Mouse (Mus musculus) hindbrain, embryonic 16.5 days (tissue): Measurements from ENCODE around the gene Mrpl49. TPM values are rescaled to one million over a fixed set of nuclear protein-coding genes. Genes with fewer than 3 reads are reported as not detected.

Experiments
- ATAC-seq: fragments of 200-750 bp; cut with Nextera tagmentation; 2 replicates; pipeline ENCODE4 v1.8.0; 2017; ENCODE audit warnings: moderate TSS enrichment, moderate library complexity
- H3K27ac ChIP-seq: fragments of 300-500 bp; sonication (generic); 2 replicates; pipeline ENCODE4 v1.5.1; 2014; ENCODE audit warnings: low read depth, mild to moderate bottlenecking, control low read depth, low read length, moderate library complexity
- H3K27me3 ChIP-seq: fragments of 300-500 bp; sonication (generic); replicated peaks from 2 replicates; pipeline ENCODE4 v1.6.1; 2014; ENCODE audit warnings: low read length; ENCODE audit not compliant: control insufficient read depth, insufficient read depth
- H3K36me3 ChIP-seq: fragments of 300-500 bp; sonication (generic); 2 replicates; pipeline ENCODE4 v1.6.1; 2014; ENCODE audit warnings: mild to moderate bottlenecking, low read length, moderate library complexity, mixed read lengths; ENCODE audit not compliant: control insufficient read depth, insufficient read depth
- H3K4me1 ChIP-seq: fragments of 300-500 bp; sonication (generic); 2 replicates; pipeline ENCODE4 v1.6.1; 2014; ENCODE audit warnings: low read depth, low read length; ENCODE audit not compliant: control insufficient read depth, insufficient read depth
- H3K4me2 ChIP-seq: fragments of 300-500 bp; sonication (generic); 2 replicates; pipeline ENCODE4 v1.6.1; 2014; ENCODE audit warnings: mild to moderate bottlenecking, low read length, control low read depth, moderate library complexity
- H3K4me3 ChIP-seq: fragments of 300-500 bp; sonication (generic); 2 replicates; pipeline ENCODE4 v1.5.1; 2014; ENCODE audit warnings: mild to moderate bottlenecking, low read length, control low read depth, moderate library complexity
- H3K9ac ChIP-seq: fragments of 300-500 bp; sonication (generic); 2 replicates; pipeline ENCODE4 v1.6.1; 2014; ENCODE audit warnings: low read depth, mild to moderate bottlenecking, control low read depth, low read length, moderate library complexity
- H3K9me3 ChIP-seq: fragments of 300-500 bp; sonication (generic); 2 replicates; pipeline ENCODE4 v1.6.1; 2014; ENCODE audit warnings: mild to moderate bottlenecking, low read length, moderate library complexity; ENCODE audit not compliant: control insufficient read depth
- WGBS: fragments of 180-500 bp; shearing (Covaris S2); extraction: QIAGEN DNeasy Blood & Tissue Kit; methylation state at CpG from one replicate; pipeline ENCODE4 v1.1.7; 2014; 5-methylcytosine and 5-hydroxymethylcytosine counted together
- polyA plus RNA-seq: library from polyadenylated mRNA; unstranded; fragments of >200 nt; fragmentation: Nextera tagmentation; extraction: Ambion mirVana; gene quantifications from 2 replicates; pipeline ENCODE4 v1.2.1, GENCODE M21; 2015

Gene Mrpl49
- polyA plus RNA-seq, 1 experiment from 2014 or later, result 68.8 TPM

- WGBS, result 79% methylated on average over 4 of the region's 4 CpGs
- peaks cover 21% of the 10 kb centered on the region for H3K4me1 ChIP-seq
- H3K9ac ChIP-seq, result no peak overlapping the region
- no peaks in the 10 kb centered on the region for H3K27me3 ChIP-seq
- no peak overlapping the region for H3K27ac ChIP-seq
- H3K4me3 ChIP-seq, result no peak overlapping the region
- H3K4me2 ChIP-seq, result no peak overlapping the region
- ATAC-seq, result no peak
- H3K9me3 ChIP-seq, result no peaks in the 10 kb centered on the region
- H3K36me3 ChIP-seq, result peaks cover 28% of the 10 kb centered on the region
These were observed 11.4 kb upstream of the Mrpl49 start for GRCm38 (mm10) chr19:6068951-6069350.

DNA sequence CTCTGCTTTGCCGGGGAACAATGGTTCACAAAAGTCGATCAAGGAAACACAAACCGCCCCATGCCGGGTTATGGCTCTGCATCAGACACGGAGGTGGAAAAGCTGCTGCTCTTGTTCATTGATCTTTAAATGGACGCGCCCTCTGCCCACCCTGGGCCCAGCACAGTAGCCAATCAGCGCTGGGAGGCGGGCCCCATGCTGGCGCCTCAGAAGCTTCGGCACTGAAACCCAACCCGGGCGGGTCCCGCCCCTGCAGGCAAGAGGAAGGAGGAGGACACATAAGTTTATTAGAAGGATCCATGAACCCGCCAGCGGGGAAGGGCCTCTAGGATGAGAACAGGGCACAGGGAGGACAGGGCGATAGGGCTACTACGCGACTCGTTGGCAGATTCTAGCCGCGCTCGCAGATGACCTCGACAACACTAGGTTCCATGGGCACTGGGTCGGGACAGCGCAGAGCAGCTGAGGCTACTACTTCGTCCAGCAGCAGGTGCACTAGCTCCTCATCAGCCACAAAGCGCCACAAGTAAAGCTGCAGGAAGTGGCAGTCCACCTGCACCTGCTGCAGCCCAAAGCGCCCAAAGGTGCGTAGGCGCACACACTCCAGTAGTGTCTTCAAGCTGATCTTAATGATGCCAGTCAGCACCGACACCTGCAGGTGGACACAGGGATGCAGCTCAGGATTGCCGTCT, 10.3 kb upstream of the Mrpl49 start, which contains the start of gene Tm7sf2:
Gene Tm7sf2, minus strand, starts transcription at position 650 of the 692 bp plus-strand sequence.
- Histone ChIP-seq H3K36me3 (peaks cover 23% of the 10 kb centered on the region), H3K4me3 (peak within 1 kb of the TSS; percentile 62), H3K27ac (peak within 1 kb of the TSS; percentile 92), H3K4me1 (peaks cover 27% of the 10 kb centered on the region), H3K9me3 (no peaks in the 10 kb centered on the region), H3K27me3 (no peaks in the 10 kb centered on the region), H3K4me2 (peak within 1 kb of the TSS; percentile 89), H3K9ac (peak within 1 kb of the TSS; percentile 79)
- ATAC-seq, result peak; percentile 94
- WGBS, result 8% methylated on average over 32 of the region's 33 CpGs

GRCm38 (mm10) chr19:6067011-6067723, 9.6 kb upstream of the Mrpl49 start:
- peak overlapping the region; percentile 79 for H3K9ac ChIP-seq
- H3K9me3 ChIP-seq, result no peaks in the 10 kb centered on the region
- peak; percentile 66 for ATAC-seq
- H3K36me3 ChIP-seq, result peaks cover 19% of the 10 kb centered on the region
- H3K4me1 ChIP-seq, result peaks cover 34% of the 10 kb centered on the region
- under 1% methylated on average over 30 of the region's 30 CpGs for WGBS
- no peaks in the 10 kb centered on the region for H3K27me3 ChIP-seq
- peak overlapping the region; percentile 89 for H3K4me2 ChIP-seq
- peak overlapping the region; percentile 92 for H3K27ac ChIP-seq
- H3K4me3 ChIP-seq, result peak overlapping the region; percentile 62

GRCm38 (mm10) chr19:6066571-6066970, 9.0 kb upstream of the Mrpl49 start:
- H3K4me1 ChIP-seq, result peaks cover 39% of the 10 kb centered on the region
- peak overlapping the region; percentile 89 for H3K4me2 ChIP-seq
- H3K9ac ChIP-seq, result peak overlapping the region; percentile 79
- peaks cover 19% of the 10 kb centered on the region for H3K36me3 ChIP-seq
- H3K4me3 ChIP-seq, result peak overlapping the region; percentile 62
- WGBS, result 37% methylated on average over 5 of the region's 5 CpGs
- no peaks in the 10 kb centered on the region for H3K9me3 ChIP-seq
- peak overlapping the region; percentile 92 for H3K27ac ChIP-seq
- H3K27me3 ChIP-seq, result no peaks in the 10 kb centered on the region
- peak; percentile 4; the same call in 1 of the 2 replicates for ATAC-seq

GRCm38 (mm10) chr19:6063081-6063480, 5.5 kb upstream of the Mrpl49 start:
- H3K27me3 ChIP-seq, result no peaks in the 10 kb centered on the region
- no peak for ATAC-seq
- H3K9me3 ChIP-seq, result no peaks in the 10 kb centered on the region
- H3K4me2 ChIP-seq, result peak overlapping the region; percentile 100; the same call in 1 of the 2 replicates
- H3K4me1 ChIP-seq, result peaks cover 44% of the 10 kb centered on the region
- no peaks in the 10 kb centered on the region for H3K36me3 ChIP-seq
- 97% methylated on average over 6 of the region's 6 CpGs for WGBS
- H3K4me3 ChIP-seq, result no peak overlapping the region
- no peak overlapping the region for H3K9ac ChIP-seq
- no peak overlapping the region for H3K27ac ChIP-seq

DNA sequence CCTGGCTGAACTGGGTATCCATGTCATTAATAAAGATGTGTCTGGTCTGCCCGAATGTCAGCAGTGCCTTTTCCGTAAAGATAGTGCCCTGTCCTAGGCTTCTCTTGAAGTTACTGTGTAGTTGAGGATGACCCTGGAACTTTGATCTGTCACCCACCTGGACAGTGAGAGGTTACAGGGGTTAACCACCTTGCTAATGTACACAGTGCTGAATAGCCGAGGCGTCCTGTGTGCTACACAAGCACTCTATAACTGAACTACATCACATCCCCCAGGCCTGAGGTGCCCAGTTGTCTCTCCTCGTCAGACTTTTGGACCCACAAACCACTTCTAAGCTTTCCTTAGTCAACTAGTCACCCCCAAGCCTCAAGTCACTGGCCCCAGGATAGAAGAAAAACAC, 4.8 kb upstream of the Mrpl49 start:
- ATAC-seq, result no peak

DNA sequence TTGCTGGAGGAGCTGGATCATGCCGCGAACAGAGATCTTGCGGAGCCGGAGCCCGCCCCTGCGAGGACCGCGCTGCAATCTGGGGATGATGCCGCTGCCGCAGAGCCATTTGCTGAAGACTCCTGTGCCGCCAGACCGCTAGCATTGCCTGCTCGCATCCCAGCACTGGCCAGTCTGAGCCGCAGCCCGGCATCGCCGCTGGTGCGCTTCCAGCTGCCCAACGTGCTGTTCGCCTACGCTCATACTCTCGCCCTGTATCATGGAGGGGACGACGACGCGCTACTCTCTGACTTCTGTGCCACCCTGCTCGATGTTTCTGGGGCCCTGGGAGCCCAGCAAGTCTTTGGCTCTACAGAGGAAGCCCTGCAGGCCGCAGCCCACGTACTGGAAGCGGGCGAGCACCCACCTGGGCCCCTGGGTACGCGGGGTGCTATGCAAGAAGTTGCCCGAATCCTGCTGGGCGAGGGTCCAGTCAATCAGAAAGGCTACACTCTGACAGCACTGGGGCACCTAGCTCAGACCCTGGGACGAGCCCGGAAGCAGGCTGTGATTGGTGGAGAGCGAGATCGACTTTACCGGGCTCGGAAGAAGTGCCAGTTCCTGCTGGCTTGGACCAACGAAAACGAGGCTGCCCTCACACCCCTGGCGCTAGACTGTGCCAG, 4.2 kb upstream of the Mrpl49 start:
- Histone ChIP-seq H3K36me3 (no peaks in the 10 kb centered on the region), H3K4me1 (peaks cover 44% of the 10 kb centered on the region), H3K27me3 (no peaks in the 10 kb centered on the region), H3K9me3 (no peaks in the 10 kb centered on the region), H3K9ac (peak overlapping the region; percentile 87), H3K27ac (peak overlapping the region; percentile 87), H3K4me3 (peak overlapping the region; percentile 71), H3K4me2 (peak overlapping the region; percentile 100)
- peak; percentile 9; the same call in 1 of the 2 replicates for ATAC-seq
- WGBS, result 2% methylated on average over 37 of the region's 44 CpGs

More for the DNA sequence above, 4.8 kb upstream of the Mrpl49 start:
- H3K27ac ChIP-seq, result no peak overlapping the region
- peaks cover 42% of the 10 kb centered on the region for H3K4me1 ChIP-seq
- WGBS, result 74% methylated on average over 5 of the region's 5 CpGs
- no peaks in the 10 kb centered on the region for H3K36me3 ChIP-seq
- H3K4me2 ChIP-seq, result peak overlapping the region; percentile 100
- no peaks in the 10 kb centered on the region for H3K9me3 ChIP-seq
- no peaks in the 10 kb centered on the region for H3K27me3 ChIP-seq
- peak overlapping the region; percentile 87 for H3K9ac ChIP-seq
- H3K4me3 ChIP-seq, result peak overlapping the region; percentile 71

- Histone ChIP-seq H3K4me2 (peak within 1 kb of the TSS; percentile 100), H3K9ac (peak within 1 kb of the TSS; percentile 87), H3K27ac (peak within 1 kb of the TSS; percentile 87), H3K27me3 (no peaks in the 10 kb centered on the region), H3K9me3 (no peaks in the 10 kb centered on the region), H3K4me1 (peaks cover 44% of the 10 kb centered on the region), H3K4me3 (peak within 1 kb of the TSS; percentile 71), H3K36me3 (no peaks in the 10 kb centered on the region)
- WGBS, result under 1% methylated on average over 54 of the region's 58 CpGs
- ATAC-seq, result peak; percentile 73
These were observed 3.5 kb upstream of the Mrpl49 start, which contains the start of gene Znhit2 for GRCm38 (mm10) chr19:6061021-6061533. Gene Znhit2 (plus strand): TSS chr19:6061192.
